Mouse (Mus musculus): ENCODE data around the gene Pla2g2c.

Gene Pla2g2c

GRCm38 (mm10) chr4:138748369-138749072, 23.9 kb downstream of the Pla2g2c start:
- DNase-seq (ENCODE audit: low read depth, low spot score) = peak; percentile 34

DNA sequence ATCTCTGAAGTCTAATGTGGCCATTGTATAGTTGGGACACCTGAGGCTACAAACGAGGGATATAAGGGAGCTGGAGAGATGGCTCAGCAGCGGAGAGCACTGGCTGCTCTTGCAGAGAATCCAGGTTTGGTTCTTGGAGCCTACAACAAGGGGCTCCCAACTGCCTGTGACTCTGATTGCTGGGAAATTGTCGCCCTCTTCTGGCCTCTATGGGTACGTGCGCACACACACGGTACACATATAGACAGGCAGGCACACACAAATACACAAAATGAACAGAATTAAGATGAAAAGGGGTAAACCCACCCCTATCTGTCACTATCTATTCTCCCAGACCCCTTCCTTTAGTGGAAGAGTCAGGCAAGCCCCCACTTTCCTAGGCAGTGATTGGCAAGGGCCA, 28.0 kb downstream of the Pla2g2c start:
- DNase-seq (ENCODE audit: low read depth, low spot score) = no peak

- no peak for DNase-seq (ENCODE audit: low read depth, low spot score)
These were observed 29.0 kb downstream of the Pla2g2c start for GRCm38 (mm10) chr4:138753608-138754007.

DNA sequence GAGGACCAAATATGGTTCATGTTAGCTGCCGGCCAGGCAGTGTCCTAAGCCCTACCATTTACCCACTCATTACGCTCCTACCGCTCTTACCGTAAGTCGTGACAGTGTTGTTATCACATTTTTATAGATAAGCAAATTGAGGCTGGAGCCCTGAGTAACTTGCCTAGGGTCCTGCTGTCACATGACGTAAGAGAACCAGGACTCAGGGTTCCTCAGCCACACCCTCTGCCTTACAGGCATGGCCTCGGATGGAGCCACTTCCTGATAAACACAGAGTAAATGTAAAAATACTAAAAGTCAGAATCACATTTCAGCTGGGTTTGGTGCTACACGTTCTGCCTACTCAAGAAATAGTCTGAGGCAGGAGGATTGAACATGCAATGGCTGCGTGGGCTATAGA, 29.8 kb downstream of the Pla2g2c start:
- no peak for DNase-seq (ENCODE audit: low read depth, low spot score)

DNA sequence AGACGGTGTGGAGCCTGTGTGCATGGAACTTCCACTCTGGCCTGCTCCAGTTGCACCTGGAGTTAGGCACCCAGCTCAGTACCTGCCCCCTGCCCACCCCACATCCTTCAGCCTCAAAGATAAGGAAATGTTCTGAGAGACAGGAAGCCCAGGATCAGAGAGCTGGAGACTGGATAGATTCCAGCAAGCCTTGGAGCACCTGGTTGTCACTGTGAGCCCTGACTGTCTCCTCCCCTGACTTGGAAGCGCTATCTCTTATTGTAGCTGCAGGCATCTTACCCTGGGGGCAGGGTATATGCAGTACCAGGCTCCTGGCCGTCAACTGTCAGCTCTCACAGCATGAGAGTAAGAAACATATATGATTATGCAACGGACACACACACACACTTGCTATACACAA, 30.8 kb downstream of the Pla2g2c start:
- no peak for DNase-seq (ENCODE audit: low read depth, low spot score)

- DNase-seq (ENCODE audit: low read depth, low spot score) = no peak
These were observed 31.4 kb downstream of the Pla2g2c start for GRCm38 (mm10) chr4:138755983-138756382.

GRCm38 (mm10) chr4:138757416-138757815, 32.8 kb downstream of the Pla2g2c start, which contains the start of gene Pla2g2f:
Pla2g2f (minus strand) TSS chr4:138757626.
- no peak for DNase-seq (ENCODE audit: low read depth, low spot score)

DNA sequence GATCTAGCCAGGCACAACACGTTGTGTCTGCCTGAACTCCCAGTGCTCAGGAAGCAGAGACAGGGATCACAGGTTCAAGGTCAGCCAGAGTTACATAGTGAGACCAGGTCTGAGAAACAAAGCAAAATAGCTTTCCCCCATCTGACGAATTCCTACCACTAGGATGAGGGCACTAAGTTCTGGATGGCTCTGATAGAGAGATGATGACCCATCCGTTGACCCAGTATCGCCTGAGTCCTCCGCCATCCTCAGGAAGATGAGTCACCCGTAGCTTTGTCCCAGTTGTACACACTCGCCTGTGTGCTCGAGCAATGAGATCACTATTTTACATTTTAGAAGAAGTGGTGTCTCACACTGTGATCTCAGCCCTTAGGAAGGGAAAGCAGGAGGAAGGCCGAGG, 37.7 kb downstream of the Pla2g2c start:
- DNase-seq (ENCODE audit: low read depth, low spot score) = no peak

DNA sequence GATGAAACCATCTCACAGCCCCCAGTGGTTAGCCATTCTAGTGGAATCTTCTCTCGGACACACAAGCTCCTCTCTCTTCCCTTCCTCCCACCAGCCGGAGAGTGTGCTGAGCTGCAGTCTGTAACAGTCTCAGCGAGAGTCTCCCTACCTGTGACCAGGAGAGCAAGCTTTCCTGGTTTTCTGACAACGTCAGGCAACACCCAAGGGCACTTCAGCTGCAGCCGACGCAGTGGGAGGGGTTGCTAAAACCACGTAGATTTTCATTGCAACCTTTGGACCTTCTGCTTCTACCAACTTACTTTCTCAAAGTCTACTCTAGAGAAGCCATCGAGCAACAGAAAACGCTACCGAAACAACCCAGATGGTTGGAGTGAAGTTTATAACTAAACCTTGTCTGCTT, 47.4 kb downstream of the Pla2g2c start:
- DNase-seq (ENCODE audit: low read depth, low spot score) = no peak

DNA sequence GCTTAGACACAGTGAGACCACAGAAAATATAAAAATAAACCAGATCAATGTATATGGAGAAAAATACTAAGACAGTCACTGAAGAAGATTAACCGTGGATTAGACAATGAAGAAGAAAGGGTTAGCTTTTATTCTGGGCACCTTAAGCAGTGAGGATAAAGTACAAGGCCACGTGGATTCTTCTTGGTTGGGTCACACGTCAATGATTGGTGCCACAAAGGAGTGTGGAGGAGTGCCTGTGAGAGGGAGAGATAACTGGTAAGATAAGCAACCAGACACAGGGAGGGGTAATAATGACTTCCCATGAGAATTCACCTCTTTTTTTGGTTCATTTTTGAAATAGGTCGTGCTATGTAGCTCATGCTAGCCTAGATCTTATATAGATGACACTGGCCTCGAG, 47.8 kb downstream of the Pla2g2c start:
- no peak for DNase-seq (ENCODE audit: low read depth, low spot score)

DNA sequence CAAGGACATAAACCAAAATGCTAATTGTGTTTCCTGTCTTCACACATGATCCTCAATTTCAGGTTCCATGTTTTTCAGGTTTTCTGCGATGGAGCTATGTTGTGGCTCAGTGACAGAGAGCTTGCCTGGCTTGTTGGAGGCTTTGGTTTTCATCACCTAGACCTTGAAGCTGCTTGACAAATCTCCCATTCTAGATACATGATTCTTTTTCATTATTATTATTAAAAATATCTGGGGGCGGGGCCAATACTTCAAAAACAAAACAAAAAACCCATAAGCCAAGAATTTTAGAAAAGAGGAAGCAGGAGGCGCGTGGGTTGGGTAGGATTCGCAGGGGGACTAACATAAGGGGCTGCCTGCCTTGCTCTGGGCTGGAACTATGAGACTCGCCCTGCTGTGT, 50.8 kb downstream of the Pla2g2c start, which contains the start of gene Pla2g2d:
TSS of gene Pla2g2d (plus strand) at position 301 of the 400 bp plus-strand sequence.
- DNase-seq (ENCODE audit: low read depth, low spot score) = no peak

DNA sequence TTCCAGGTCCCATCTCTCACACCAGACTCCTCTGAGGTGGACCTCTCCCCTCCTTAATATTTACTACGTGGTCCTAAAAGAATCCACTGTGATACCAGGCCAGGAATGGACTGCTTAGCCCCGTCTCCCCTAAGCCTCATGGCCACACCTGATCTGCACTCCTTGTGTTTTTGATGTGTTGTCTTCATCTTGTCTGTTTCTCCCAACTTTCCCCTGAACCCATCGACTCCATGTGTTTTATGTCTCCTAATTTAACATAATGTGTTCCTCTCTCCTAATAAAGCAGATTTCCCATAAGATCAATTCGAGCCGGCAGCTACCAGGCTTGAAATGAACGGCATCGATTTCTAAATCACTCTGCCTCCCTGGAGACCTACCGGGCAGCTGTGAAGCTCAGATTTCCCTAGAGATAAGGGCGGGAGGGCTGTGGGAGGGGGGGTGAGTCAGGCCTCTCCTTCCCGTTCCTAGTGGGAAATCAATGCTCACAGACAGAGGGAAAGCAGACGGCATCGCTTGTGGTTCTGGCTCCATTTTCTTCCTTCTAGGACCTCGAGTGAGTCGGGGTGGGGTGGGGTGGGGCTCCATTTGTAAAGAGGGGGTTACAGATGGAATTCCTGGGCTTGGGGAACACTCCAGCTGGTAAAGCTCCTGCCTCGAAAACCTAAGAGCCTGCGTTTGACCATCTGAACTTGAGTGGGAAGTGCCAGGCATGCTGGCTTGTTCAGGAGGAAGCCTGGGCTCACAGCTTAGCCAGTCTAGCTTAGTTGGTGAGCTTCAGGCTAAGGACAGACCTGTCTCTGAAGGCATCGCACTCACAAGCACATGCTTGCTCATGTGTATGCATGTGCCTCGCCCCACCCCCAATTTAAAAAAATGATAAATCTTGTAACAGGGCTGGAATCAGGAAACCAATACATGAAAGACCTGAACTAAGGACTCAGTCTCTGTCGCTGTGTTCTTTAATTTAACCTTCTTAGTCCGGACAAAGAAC, 53.1 kb downstream of the Pla2g2c start:
- DNase-seq (ENCODE audit: low read depth, low spot score) = no peak

DNA sequence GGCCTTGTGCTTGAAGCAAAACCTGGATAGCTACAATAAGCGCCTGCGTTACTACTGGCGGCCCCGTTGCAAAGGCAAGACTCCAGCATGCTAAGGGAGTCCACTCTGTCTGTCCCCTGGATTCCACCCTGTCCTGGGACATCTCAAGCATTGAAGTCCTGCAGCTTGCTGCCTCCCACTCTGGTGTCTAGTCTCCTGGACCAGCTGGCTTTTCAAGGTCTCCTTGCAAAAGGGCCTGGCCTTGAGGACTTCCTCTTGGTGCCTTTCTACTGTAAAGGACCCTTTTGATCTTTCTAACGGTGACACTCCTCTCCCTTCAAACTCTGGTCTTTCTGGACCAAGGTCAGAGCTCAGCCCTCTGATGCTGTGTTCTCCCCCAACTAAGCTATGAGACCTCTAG, 55.7 kb downstream of the Pla2g2c start:
- DNase-seq (ENCODE audit: low read depth, low spot score) = no peak

DNA sequence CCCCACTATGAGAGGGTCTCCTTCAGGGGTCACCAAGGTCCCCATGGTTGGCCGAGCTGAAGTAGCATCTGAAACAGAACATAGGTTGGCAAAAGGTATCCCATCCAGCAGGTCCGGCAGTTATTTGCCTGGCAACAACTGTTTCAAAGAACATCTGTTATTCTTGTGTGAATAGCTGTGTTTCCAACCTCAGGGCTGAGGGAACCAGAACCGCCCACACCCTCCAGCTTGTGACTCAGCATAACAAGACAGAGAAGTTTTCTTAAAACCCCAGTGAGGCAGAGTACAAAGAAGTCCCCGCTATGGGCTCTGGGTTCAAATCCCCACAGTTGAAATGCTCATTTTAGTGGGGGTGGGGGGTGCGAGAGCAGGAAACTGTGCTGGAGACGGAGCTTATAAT, 57.5 kb downstream of the Pla2g2c start:
- DNase-seq (ENCODE audit: low read depth, low spot score) = no peak

DNA sequence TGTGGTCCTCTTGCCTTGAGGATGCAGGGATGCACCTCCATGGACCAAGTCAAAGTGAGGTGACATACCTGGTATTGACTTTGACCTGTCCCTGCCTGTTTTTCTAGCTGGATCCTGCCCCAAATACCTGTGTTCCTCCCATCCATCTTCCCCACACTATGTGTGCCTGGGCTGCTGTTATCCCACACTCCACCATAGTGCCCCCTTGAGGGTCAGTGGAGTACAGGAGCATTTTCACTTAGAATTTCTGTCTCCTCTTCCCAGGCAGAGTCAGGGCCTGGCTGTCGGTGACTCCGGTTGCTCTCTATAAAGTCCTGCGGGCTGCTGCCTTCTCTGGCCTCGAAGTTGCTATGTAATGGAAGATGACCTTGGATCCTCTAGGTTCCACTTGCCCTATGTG, 61.1 kb downstream of the Pla2g2c start:
- no peak for DNase-seq (ENCODE audit: low read depth, low spot score)

DNA sequence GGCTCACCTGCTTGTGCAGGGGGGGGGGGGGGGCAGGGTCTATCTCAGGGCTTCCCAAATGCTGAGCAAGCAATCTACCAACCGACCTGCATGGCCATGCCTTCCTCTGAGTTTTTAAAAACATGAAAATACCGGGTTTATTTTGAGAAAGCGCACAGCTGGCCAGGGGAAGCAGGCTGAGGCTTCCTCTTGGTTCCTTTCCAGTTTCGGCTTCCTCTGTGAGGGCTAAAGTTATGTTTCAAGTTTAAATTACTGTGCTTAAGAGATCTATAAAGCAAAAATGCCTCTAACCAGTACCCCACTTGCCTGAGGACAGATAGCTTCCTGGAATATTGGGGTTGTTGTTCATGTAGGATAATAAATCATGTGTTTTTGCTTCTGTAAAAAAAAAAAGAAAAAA, 61.5 kb downstream of the Pla2g2c start:
- no peak for DNase-seq (ENCODE audit: low read depth, low spot score)

DNA sequence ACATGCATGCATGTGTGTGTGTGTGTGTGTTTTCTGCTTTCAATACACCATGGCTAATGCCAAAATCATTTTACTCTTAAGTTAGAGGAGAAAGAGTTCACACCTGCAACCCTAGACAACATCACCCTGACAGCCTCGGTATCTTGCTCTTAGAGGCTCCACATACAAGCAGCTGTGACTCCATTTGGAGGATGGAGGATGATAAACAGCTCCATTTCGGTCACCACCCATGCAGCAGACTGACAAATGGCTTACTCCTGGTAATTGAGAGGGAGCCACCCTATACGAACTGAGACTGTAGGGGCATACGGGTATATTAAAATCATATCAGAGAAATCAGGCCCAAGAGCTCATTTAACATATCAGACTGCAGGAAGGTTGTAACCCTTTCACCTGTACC, 63.8 kb downstream of the Pla2g2c start:
- no peak for DNase-seq (ENCODE audit: low read depth, low spot score)

DNA sequence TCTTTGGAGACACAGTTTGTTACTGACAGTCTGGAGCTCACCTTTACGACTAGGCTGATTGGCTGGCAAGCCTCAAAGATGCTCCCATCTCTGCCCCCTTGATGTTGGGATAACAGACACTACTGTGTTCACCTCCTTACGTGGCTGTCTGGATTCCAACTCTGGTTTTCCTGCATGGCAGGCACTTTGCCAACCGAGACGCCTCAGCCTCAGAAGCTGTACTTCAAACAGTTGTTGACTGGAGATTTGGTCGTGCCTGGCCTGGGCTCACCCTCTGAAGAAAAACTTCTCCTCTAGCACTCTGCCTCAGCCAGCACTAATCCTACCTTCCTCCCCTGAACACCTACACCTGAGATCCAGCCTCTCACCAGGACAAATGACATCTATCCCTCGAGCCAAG, 66.9 kb downstream of the Pla2g2c start:
- no peak for DNase-seq (ENCODE audit: low read depth, low spot score)

- no peak for DNase-seq (ENCODE audit: low read depth, low spot score)
These were observed 68.0 kb downstream of the Pla2g2c start for GRCm38 (mm10) chr4:138792599-138792998.

DNA sequence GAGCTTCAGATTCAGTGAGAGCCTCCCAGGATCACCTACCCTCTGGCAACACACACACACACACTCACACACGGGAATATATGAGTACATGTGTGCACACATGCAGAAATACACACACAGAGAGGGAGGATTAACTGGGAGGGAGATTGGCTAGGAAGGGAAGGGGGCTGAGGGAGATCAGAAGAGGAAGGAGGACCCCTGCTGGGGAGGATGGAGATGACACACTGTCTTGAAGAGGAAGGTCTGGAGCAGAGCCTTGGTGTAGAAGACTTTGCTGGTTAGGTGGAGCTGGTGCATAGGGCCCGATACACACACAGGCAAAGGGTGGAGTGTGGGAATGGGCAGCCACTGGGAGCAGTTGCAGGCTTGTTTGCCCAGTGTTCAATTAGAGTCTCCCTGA, 68.7 kb downstream of the Pla2g2c start:
- peak; percentile 3 for DNase-seq (ENCODE audit: low read depth, low spot score)

DNA sequence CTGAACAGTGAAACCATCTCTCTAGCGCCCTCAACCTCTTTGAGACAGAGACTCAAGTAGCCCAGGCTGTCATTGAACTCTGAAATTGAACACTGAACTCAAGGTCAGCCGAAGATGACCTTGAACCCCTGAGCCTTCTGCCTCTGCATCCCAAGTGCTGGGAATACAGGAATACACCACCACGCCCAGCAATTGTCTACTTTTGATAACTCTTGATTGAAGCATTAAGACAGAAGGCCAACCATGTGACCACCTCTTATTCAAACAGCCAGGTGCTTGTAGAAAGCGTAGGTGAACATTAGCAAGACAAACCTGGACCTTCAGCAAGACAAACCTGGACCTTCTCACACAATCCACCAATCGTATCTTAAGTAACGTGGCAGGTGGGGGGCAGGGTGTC, 69.8 kb downstream of the Pla2g2c start:
- no peak for DNase-seq (ENCODE audit: low read depth, low spot score)

All from CD4-positive, CD25-positive, alpha-beta regulatory T cell, adult 2 months (primary cell).